Mouse (Mus musculus): Measurements from ENCODE around the gene Lat2. TPM values are rescaled to one million over a fixed set of nuclear protein-coding genes. Genes with fewer than 3 reads are reported as not detected.

The Lat2 gene
- total and polyA plus RNA-seq, 3 experiments, result 1.9 to 6.3 (median 2.8) TPM

DNA sequence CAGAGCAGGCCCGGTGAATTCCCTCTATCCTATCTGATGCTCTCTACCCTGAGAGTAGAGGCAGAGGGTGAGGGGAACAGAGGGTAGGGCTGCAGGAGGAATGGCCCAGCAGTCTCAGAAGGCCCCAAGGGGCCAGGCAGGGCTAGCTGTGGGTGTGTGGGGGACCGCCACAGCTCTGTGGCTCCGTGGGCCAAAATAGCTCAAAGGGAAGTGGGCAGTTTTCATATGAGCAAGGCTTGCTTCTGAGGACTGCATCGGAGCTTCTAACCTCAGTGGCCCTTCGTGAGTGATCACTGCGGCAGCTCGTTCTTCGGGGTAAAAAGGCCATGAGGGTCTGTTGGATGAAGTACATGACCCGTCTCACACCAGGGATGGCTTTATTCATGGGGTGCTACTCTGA lies 1.1 kb downstream of the Lat2 start:
- DNase-seq, result no peak

- DNase-seq, result no peak
Observed at GRCm38 (mm10) chr5:134611810-134612521, 2.9 kb downstream of the Lat2 start.

DNA sequence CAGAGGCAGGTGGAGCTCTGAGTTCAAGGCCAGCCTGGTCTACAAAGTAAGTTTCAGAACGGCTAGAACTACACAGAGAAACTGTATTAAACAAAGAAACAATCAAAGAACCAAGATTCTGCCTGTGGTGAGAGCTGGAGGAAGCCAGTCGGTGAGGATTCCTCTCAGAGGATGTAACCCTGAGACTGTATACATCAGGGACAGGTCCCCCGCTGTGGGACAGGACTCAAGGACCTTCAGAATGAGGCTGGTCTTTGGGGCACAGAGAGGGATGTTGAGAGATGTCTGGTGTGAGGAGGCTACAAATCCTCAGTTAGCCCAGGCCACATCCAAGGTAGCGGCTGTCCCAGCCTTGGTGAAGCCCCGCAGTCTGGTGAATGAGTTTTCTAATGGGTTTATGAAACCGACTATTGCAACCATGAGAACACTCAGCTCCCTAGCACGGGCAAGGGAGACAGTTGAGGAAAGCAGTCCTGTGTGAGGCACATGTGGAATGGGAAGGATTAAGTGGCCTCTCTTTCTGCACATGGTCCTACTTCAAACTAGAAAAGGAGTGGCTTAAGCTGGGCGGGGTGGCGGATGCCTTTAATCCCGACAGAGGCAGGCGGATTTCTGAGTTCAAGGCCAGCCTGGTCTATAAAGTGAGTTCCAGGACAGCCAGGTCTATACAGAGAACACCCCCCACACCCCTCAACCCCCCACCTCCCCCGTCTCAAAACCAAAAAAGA lies 4.7 kb downstream of the Lat2 start:
- DNase-seq, result no peak

- DNase-seq, result no peak
Observed at GRCm38 (mm10) chr5:134607121-134607520, 7.7 kb downstream of the Lat2 start.

- DNase-seq, result no peak
Observed at GRCm38 (mm10) chr5:134606314-134606713, 8.5 kb downstream of the Lat2 start.

DNA sequence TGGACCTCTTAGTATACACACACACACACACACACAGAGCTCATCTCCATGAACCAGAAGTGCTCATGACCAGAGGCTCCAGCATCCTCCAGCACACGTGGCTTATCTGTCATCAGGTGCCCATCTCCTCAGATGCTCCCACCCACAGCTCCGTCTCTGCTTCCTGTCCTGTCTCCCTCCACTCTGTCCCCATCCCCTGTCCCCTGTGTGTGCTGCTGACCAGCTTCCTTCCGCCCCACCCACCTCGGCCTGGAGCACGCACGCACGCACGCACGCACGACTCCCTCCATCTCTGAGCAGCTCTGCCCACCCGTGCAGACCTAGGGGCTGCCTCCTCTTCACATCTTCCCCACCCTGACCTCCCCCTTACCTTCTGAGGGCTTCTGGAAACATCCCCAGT lies 10.4 kb downstream of the Lat2 start:
- no peak for DNase-seq

DNA sequence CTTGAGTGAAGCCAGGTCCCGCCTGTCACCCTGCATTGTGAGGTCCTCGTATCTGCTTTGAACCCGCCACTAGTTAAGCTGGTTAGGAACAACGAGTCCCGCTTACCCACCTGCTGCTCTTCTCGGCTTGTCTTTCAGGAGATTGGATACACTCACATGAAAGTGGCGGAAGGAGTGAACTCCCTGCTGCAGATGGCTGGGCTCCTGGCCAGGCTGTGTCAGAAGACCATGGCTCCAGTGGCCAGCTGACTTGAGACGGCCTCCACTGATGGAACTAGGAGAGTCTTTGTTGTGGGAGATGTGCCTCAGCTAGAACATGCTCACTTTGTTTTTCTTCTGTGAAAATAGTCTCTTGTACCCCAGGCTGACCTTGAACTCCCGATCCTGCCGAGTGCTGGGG lies 17.1 kb downstream of the Lat2 start:
- DNase-seq, result no peak

- no peak for DNase-seq
Observed at GRCm38 (mm10) chr5:134593093-134593492, 21.7 kb downstream of the Lat2 start.

- no peak for DNase-seq
Observed at GRCm38 (mm10) chr5:134592026-134592581, 22.7 kb downstream of the Lat2 start.

- DNase-seq, result no peak
Observed at GRCm38 (mm10) chr5:134589900-134590299, 24.9 kb downstream of the Lat2 start.

DNA sequence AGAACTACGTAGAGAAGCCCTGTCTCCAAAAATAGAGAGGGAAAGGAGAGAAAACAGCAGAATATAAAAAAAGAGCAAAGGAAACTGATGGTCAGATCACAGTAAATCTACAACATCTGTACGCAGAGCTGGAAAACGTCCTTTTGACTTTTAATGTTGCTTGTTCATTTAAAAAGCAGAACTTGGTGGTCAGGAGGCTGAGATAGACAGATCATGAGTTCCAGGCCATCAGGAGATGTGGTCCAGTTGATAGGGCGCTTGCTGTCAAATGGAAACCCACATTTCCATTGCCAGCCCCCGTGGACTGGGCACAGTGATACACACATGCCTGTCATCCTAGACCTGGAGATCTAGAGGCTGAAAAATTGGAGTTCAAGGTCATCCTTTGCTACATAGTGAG lies 30.0 kb downstream of the Lat2 start:
- no peak for DNase-seq

- DNase-seq, result no peak
Observed at GRCm38 (mm10) chr5:134583884-134584213, 31.0 kb downstream of the Lat2 start.

DNA sequence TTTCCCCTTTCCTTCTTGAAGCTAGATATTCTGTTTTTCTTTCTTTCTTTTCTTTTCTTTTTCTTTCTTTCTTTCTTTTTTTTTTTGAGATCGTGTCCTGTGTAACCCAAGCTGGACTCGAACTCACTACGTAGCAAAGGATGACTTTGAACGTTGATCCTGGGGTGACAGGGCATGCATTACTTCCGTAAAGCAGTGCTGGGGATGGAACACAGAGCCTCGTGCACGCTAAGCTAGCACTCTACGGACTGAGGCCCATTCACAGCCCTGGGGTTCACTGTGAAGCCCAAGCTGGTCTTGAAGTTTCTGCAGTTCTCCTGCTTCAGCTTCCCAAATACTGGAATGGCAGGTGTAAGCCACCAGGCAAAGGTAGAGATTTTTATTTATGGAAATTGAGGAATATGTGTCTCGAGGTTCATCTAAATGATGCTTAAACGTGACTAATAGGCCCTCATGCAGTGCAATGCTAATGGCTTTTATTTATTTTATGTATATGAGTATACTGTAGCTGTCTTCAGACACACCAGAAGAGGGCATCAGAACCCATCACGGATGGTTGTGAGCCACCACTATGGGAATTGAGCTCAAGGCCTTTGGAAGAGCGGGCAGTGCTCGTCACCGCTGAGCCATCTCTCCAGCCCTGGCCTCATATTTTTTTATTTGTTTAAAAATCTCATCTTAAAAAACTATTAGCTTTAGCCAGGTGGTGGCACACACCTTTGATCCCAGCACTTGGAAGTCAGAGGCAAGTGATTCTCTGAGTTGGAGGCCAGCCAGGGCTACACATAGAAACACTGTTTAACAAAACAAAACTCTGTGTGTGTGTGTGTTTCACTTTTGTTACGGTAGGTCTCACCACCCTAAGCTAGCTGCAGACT lies 31.6 kb downstream of the Lat2 start:
- DNase-seq, result no peak

- peak; percentile 97 for DNase-seq
Observed at GRCm38 (mm10) chr5:134582221-134582907, 32.5 kb downstream of the Lat2 start.

DNA sequence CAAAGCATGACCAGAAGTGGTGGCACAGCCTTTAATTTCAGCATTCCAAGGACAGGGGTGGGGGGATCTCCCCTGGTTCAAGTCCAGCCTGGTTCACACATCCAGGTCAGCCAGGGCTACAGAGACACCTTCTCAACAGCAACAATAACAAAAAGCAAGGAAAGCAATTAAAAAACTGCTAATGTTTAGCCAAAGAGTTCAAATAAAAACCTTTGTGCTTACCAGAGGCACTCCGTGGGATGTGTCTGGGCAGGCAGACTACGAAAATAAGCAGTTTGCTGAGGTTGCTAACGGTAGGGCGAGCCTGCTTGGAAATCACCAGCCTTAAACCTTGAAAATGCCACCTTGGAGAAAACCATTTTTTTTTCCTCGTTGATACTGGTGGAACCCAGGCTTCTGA lies 33.7 kb downstream of the Lat2 start, which contains the start of gene Rfc2:
Rfc2 (plus strand) TSS at position 221 of the 400 bp plus-strand sequence.
- DNase-seq, result no peak

DNA sequence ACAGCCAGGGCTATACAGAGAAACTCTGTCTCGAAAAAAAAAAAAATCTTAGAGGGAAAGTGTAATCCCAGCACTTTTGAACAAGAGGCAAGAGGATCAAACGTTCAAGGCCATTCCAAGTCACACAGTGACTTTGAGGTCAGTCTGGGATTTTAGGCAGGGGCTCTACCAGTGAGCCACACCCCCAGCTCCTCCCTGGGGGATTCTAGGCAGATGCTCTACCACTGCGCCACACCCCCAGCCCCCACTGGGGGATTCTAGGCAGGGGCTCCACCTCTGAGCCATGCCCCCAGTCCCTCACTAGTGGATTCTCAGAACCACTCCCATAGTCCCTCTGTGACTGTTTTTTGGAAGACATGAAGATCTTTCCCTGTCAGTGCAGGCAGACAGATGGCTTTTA lies 35.7 kb downstream of the Lat2 start:
- DNase-seq, result no peak

DNA sequence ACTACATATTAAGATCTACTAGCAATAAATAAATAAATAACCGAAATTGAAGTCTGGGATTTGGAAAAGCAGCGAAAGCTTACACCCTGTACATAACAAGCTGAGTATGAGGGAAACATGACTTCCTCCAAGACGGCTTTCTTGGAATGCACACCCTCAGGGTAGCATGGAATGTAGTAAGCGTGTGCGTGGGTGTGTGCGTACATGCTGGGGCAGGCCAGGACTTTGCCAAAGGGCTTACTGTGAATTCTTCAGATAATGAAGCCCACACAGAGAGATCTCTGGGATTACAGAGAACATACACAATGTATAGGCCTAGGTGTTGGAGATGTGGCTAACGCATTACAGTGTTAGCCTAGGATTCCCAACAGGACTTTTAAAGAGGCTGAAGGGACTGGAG lies 37.3 kb downstream of the Lat2 start:
- DNase-seq, result no peak

- no peak for DNase-seq
Observed at GRCm38 (mm10) chr5:134576517-134577220, 38.2 kb downstream of the Lat2 start.

DNA sequence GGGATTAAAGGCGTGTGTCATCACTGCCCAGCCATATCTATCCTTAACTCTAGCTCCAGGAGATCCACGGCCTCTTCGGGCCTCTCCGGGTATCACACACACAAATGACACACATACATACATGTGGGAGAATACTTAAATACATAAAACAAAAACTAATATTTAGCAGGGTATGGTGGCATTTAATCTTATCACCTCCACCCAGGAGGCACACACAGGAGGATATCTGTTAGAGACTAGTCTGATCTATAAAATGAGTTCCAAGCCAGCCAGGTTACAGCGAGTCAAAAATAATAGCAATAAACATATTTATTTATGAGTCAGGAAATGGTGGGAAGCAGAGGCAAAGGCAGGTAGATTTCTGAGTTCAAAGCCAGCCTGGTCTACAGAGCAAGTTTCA lies 39.0 kb downstream of the Lat2 start:
- no peak for DNase-seq

- DNase-seq, result peak; percentile 42
Observed at GRCm38 (mm10) chr5:134572508-134573214, 42.2 kb downstream of the Lat2 start.
